Mouse (Mus musculus) adrenal gland, adult 2 months (tissue): ENCODE measurements around the gene Lmo4. TPM values are rescaled to one million over a fixed set of nuclear protein-coding genes. Genes with fewer than 3 reads are reported as not detected.

ENCODE experiments used
- DNase-seq: peaks from one replicate; pipeline ENCODE4 v3.0.0; 2021
- polyA plus RNA-seq: library from polyadenylated mRNA; depleted of rRNA; stranded (reverse); fragments of >200 nt; gene quantifications from 2 replicates; pipeline ENCODE4 v1.2.3, GENCODE M21; 2012
- total RNA-seq, 2 experiments: library from RNA; stranded (reverse); gene quantifications; 2 replicates each; pipeline ENCODE4 v1.2.3; 2021

Lmo4 gene
- total and polyA plus RNA-seq, 3 experiments: 59.0 to 112 (median 93.4) TPM

- DNase-seq: no peak
Measured at GRCm38 (mm10) chr3:144151001-144151400, 54.0 kb downstream of the Lmo4 start.

- no peak for DNase-seq
Measured at GRCm38 (mm10) chr3:144148234-144148633, 56.8 kb downstream of the Lmo4 start.

- DNase-seq: no peak
Measured at GRCm38 (mm10) chr3:144147244-144147643, 57.8 kb downstream of the Lmo4 start.

- no peak for DNase-seq
Measured at GRCm38 (mm10) chr3:144144066-144144465, 61.0 kb downstream of the Lmo4 start.

GRCm38 (mm10) chr3:144142939-144143338 lies 62.1 kb downstream of the Lmo4 start:
- DNase-seq: no peak

GRCm38 (mm10) chr3:144141786-144142185 lies 63.2 kb downstream of the Lmo4 start:
- no peak for DNase-seq

- no peak for DNase-seq
Measured at GRCm38 (mm10) chr3:144140816-144141215, 64.2 kb downstream of the Lmo4 start.

- DNase-seq: no peak
Measured at GRCm38 (mm10) chr3:144138659-144139058, 66.4 kb downstream of the Lmo4 start.
